Mouse (Mus musculus): ENCODE results near the gene Lrrc45. TPM values are rescaled to one million over a fixed set of nuclear protein-coding genes. Genes with fewer than 3 reads are reported as not detected.

The Lrrc45 gene
- polyA plus RNA-seq, 1 experiment from 2014 or later: 71.8 TPM

GRCm38 (mm10) chr11:120730331-120730870, 16.7 kb downstream of the Lrrc45 start:
- H3K36me3 ChIP-seq: no peaks in the 10 kb centered on the region
- no peaks in the 10 kb centered on the region for H3K9me3 ChIP-seq
- 84% methylated on average over 10 of the region's 10 CpGs for WGBS
- H3K4me3 ChIP-seq (replicated peaks): no peak overlapping the region
- no peak for ATAC-seq
- H3K4me1 ChIP-seq (replicated peaks): peaks cover 13% of the 10 kb centered on the region
- H3K27ac ChIP-seq: no peak overlapping the region
- H3K4me2 ChIP-seq (replicated peaks): no peak overlapping the region
- peaks cover 42% of the 10 kb centered on the region for H3K27me3 ChIP-seq
- no peak overlapping the region for H3K9ac ChIP-seq (replicated peaks)

GRCm38 (mm10) chr11:120731395-120731794, 17.7 kb downstream of the Lrrc45 start:
- Histone ChIP-seq H3K27me3 (peaks cover 32% of the 10 kb centered on the region), H3K36me3 (no peaks in the 10 kb centered on the region), H3K4me3 (replicated peaks) (no peak overlapping the region), H3K9ac (replicated peaks) (no peak overlapping the region), H3K4me2 (replicated peaks) (no peak overlapping the region), H3K4me1 (replicated peaks) (peaks cover 11% of the 10 kb centered on the region), H3K9me3 (no peaks in the 10 kb centered on the region), H3K27ac (no peak overlapping the region)
- WGBS: 96% methylated on average over 1 of the region's 1 CpGs
- no peak for ATAC-seq

GRCm38 (mm10) chr11:120731858-120732680, 18.3 kb downstream of the Lrrc45 start, which contains the start of gene Cbr2:
TSS of gene Cbr2 (minus strand) at chr11:120732114.
- H3K27me3 ChIP-seq: peaks cover 32% of the 10 kb centered on the region
- 0 out of 2 replicates have a peak, but pooled peaks cover 4% of the 10 kb centered on the region for H3K4me1 ChIP-seq (replicated peaks)
- no peak within 1 kb of the TSS for H3K27ac ChIP-seq
- no peak within 1 kb of the TSS for H3K9ac ChIP-seq (replicated peaks)
- no peaks in the 10 kb centered on the region for H3K36me3 ChIP-seq
- ATAC-seq: no peak
- H3K4me3 ChIP-seq (replicated peaks): no peak within 1 kb of the TSS
- 81% methylated on average over 12 of the region's 12 CpGs for WGBS
- no peaks in the 10 kb centered on the region for H3K9me3 ChIP-seq
- no peak within 1 kb of the TSS for H3K4me2 ChIP-seq (replicated peaks)

GRCm38 (mm10) chr11:120733521-120733920, 19.8 kb downstream of the Lrrc45 start:
- Histone ChIP-seq H3K27ac (no peak overlapping the region), H3K27me3 (peaks cover 25% of the 10 kb centered on the region), H3K9me3 (no peaks in the 10 kb centered on the region), H3K4me2 (replicated peaks) (no peak overlapping the region), H3K4me1 (replicated peaks) (0 out of 2 replicates have a peak, but pooled peaks cover 3% of the 10 kb centered on the region), H3K36me3 (no peaks in the 10 kb centered on the region), H3K4me3 (replicated peaks) (no peak overlapping the region), H3K9ac (replicated peaks) (no peak overlapping the region)
- 66% methylated on average over 6 of the region's 6 CpGs for WGBS
- ATAC-seq: no peak

- no peaks in the 10 kb centered on the region for H3K9me3 ChIP-seq
- 72% methylated on average over 6 of the region's 6 CpGs for WGBS
Observed at GRCm38 (mm10) chr11:120736424-120736823, 22.7 kb downstream of the Lrrc45 start.

GRCm38 (mm10) chr11:120740981-120741380, 27.3 kb downstream of the Lrrc45 start:
- Histone ChIP-seq H3K27me3 (no peaks in the 10 kb centered on the region), H3K4me3 (replicated peaks) (no peak overlapping the region), H3K4me1 (replicated peaks) (no peaks in the 10 kb centered on the region), H3K27ac (no peak overlapping the region), H3K9me3 (no peaks in the 10 kb centered on the region), H3K4me2 (replicated peaks) (no peak overlapping the region), H3K36me3 (no peaks in the 10 kb centered on the region), H3K9ac (replicated peaks) (no peak overlapping the region)
- 88% methylated on average over 5 of the region's 5 CpGs for WGBS
- no peak for ATAC-seq

More at GRCm38 (mm10) chr11:120736424-120736823, 22.7 kb downstream of the Lrrc45 start:
- Histone ChIP-seq H3K27me3 (peaks cover 7% of the 10 kb centered on the region; the same call in 1 of the 2 replicates), H3K4me2 (replicated peaks) (no peak overlapping the region), H3K9ac (replicated peaks) (no peak overlapping the region), H3K27ac (no peak overlapping the region), H3K36me3 (no peaks in the 10 kb centered on the region), H3K4me1 (replicated peaks) (no peaks in the 10 kb centered on the region), H3K4me3 (replicated peaks) (no peak overlapping the region)
- ATAC-seq: no peak

GRCm38 (mm10) chr11:120744121-120744701, 30.5 kb downstream of the Lrrc45 start:
- H3K27ac ChIP-seq: no peak overlapping the region
- ATAC-seq: no peak
- no peak overlapping the region for H3K4me2 ChIP-seq (replicated peaks)
- no peaks in the 10 kb centered on the region for H3K4me1 ChIP-seq (replicated peaks)
- no peaks in the 10 kb centered on the region for H3K9me3 ChIP-seq
- WGBS: 81% methylated on average over 7 of the region's 7 CpGs
- H3K9ac ChIP-seq (replicated peaks): no peak overlapping the region
- no peaks in the 10 kb centered on the region for H3K36me3 ChIP-seq
- no peak overlapping the region for H3K4me3 ChIP-seq (replicated peaks)
- no peaks in the 10 kb centered on the region for H3K27me3 ChIP-seq

GRCm38 (mm10) chr11:120747974-120748373, 34.2 kb downstream of the Lrrc45 start:
- Histone ChIP-seq H3K4me3 (replicated peaks) (no peak overlapping the region), H3K4me2 (replicated peaks) (no peak overlapping the region), H3K9ac (replicated peaks) (no peak overlapping the region), H3K4me1 (replicated peaks) (no peaks in the 10 kb centered on the region), H3K27me3 (no peaks in the 10 kb centered on the region), H3K36me3 (no peaks in the 10 kb centered on the region), H3K9me3 (no peaks in the 10 kb centered on the region), H3K27ac (no peak overlapping the region)
- 86% methylated on average over 4 of the region's 4 CpGs for WGBS
- no peak for ATAC-seq

GRCm38 (mm10) chr11:120749430-120749829, 35.7 kb downstream of the Lrrc45 start:
- no peak for ATAC-seq
- WGBS: 56% methylated on average over 8 of the region's 8 CpGs
- H3K4me3 ChIP-seq (replicated peaks): no peak overlapping the region
- H3K4me2 ChIP-seq (replicated peaks): no peak overlapping the region
- no peaks in the 10 kb centered on the region for H3K36me3 ChIP-seq
- H3K9me3 ChIP-seq: no peaks in the 10 kb centered on the region
- no peak overlapping the region for H3K9ac ChIP-seq (replicated peaks)
- H3K4me1 ChIP-seq (replicated peaks): no peaks in the 10 kb centered on the region
- no peaks in the 10 kb centered on the region for H3K27me3 ChIP-seq
- H3K27ac ChIP-seq: no peak overlapping the region

GRCm38 (mm10) chr11:120751606-120752005, 37.9 kb downstream of the Lrrc45 start:
- Histone ChIP-seq H3K9me3 (no peaks in the 10 kb centered on the region), H3K4me3 (replicated peaks) (no peak overlapping the region), H3K27ac (no peak overlapping the region), H3K4me1 (replicated peaks) (no peaks in the 10 kb centered on the region), H3K9ac (replicated peaks) (no peak overlapping the region), H3K36me3 (no peaks in the 10 kb centered on the region), H3K27me3 (no peaks in the 10 kb centered on the region), H3K4me2 (replicated peaks) (no peak overlapping the region)
- ATAC-seq: no peak
- WGBS: 78% methylated on average over 4 of the region's 4 CpGs

- Histone ChIP-seq H3K4me2 (replicated peaks) (no peak overlapping the region), H3K27me3 (peaks cover 11% of the 10 kb centered on the region), H3K36me3 (no peaks in the 10 kb centered on the region), H3K4me1 (replicated peaks) (no peaks in the 10 kb centered on the region), H3K4me3 (replicated peaks) (no peak overlapping the region), H3K9me3 (peaks cover 11% of the 10 kb centered on the region; the same call in 1 of the 2 replicates), H3K9ac (replicated peaks) (no peak overlapping the region), H3K27ac (no peak overlapping the region)
- WGBS: 91% methylated on average over 9 of the region's 9 CpGs
- ATAC-seq: no peak
Observed at GRCm38 (mm10) chr11:120760236-120760635, 46.5 kb downstream of the Lrrc45 start.

All from midbrain, embryonic 13.5 days (tissue).